Mouse (Mus musculus): ENCODE results near the gene Scaf4. TPM values are rescaled to one million over a fixed set of nuclear protein-coding genes. Genes with fewer than 3 reads are reported as not detected.
"Not testable (repeated sequence)": the region's sequence is repeated elsewhere in the genome, so short reads cannot be mapped to it uniquely, and the experiment has no call there.

Scaf4 gene
- polyA plus RNA-seq, 1 experiment from 2014 or later = 22.4 TPM

DNA sequence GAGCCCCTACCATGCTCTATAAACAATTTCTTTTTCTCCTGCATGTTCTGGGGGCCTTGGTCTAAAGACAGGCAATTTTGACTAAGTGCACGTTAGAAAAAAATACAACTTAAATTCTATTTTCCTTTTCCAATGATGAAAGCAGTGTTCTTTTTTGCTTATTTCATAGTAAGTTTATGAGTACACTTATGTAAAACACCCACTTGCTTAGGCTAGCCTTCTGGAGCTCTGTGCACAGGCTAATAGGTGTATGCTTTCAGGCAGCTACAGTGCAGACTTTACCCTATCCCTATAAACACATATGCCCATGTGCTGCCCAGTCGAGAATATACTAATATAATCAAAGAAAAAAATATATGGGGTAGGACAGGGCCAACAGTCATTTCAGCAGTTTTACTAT lies 31.8 kb downstream of the Scaf4 start:
- no peaks in the 10 kb centered on the region for H3K9me3 ChIP-seq (ENCODE audit: control insufficient read depth, low read length)
- no peaks in the 10 kb centered on the region for H3K27me3 ChIP-seq (ENCODE audit: control insufficient read depth, insufficient read depth, low read depth, low read length)
- no peak for ATAC-seq (ENCODE audit: low read depth)
- peaks cover 41% of the 10 kb centered on the region for H3K36me3 ChIP-seq (ENCODE audit: control insufficient read depth, insufficient read depth, low read length)
- no peak overlapping the region for H3K4me2 ChIP-seq (ENCODE audit: low read depth, low read length)
- H3K9ac ChIP-seq (ENCODE audit: low read length) = no peak overlapping the region
- 83% methylated on average over 2 of the region's 2 CpGs for WGBS
- H3K27ac ChIP-seq (ENCODE audit: low read length) = no peak overlapping the region
- no peaks in the 10 kb centered on the region for H3K4me1 ChIP-seq (replicated peaks; ENCODE audit: control insufficient read depth, insufficient read depth, low read length)
- H3K4me3 ChIP-seq (ENCODE audit: low read length) = no peak overlapping the region

- not testable (repeated sequence) for H3K4me2 ChIP-seq (ENCODE audit: low read depth, low read length); H3K27me3 ChIP-seq (ENCODE audit: control insufficient read depth, insufficient read depth, low read depth, low read length); ATAC-seq (ENCODE audit: low read depth); H3K4me1 ChIP-seq (replicated peaks; ENCODE audit: control insufficient read depth, insufficient read depth, low read length); H3K9ac ChIP-seq (ENCODE audit: low read length); H3K9me3 ChIP-seq (ENCODE audit: control insufficient read depth, low read length); H3K4me3 ChIP-seq (ENCODE audit: low read length); H3K27ac ChIP-seq (ENCODE audit: low read length)
- WGBS = 83% methylated on average over 3 of the region's 3 CpGs
- H3K36me3 ChIP-seq (ENCODE audit: control insufficient read depth, insufficient read depth, low read length) = peaks cover 43% of the 10 kb centered on the region
These were observed 33.0 kb downstream of the Scaf4 start for GRCm38 (mm10) chr16:90251256-90251655.

- H3K4me2 ChIP-seq (ENCODE audit: low read depth, low read length) = no peak overlapping the region
- no peak overlapping the region for H3K4me3 ChIP-seq (ENCODE audit: low read length)
- ATAC-seq (ENCODE audit: low read depth) = no peak
- H3K9me3 ChIP-seq (ENCODE audit: control insufficient read depth, low read length) = no peaks in the 10 kb centered on the region
- no peaks in the 10 kb centered on the region for H3K27me3 ChIP-seq (ENCODE audit: control insufficient read depth, insufficient read depth, low read depth, low read length)
- H3K27ac ChIP-seq (ENCODE audit: low read length) = no peak overlapping the region
- H3K9ac ChIP-seq (ENCODE audit: low read length) = no peak overlapping the region
- H3K36me3 ChIP-seq (ENCODE audit: control insufficient read depth, insufficient read depth, low read length) = peaks cover 51% of the 10 kb centered on the region
- WGBS = 95% methylated on average over 7 of the region's 7 CpGs
- no peaks in the 10 kb centered on the region for H3K4me1 ChIP-seq (replicated peaks; ENCODE audit: control insufficient read depth, insufficient read depth, low read length)
These were observed 34.2 kb downstream of the Scaf4 start for GRCm38 (mm10) chr16:90250099-90250498.

- H3K27me3 ChIP-seq (ENCODE audit: control insufficient read depth, insufficient read depth, low read depth, low read length) = no peaks in the 10 kb centered on the region
- no peak overlapping the region for H3K4me2 ChIP-seq (ENCODE audit: low read depth, low read length)
- H3K9me3 ChIP-seq (ENCODE audit: control insufficient read depth, low read length) = no peaks in the 10 kb centered on the region
- peaks cover 53% of the 10 kb centered on the region for H3K36me3 ChIP-seq (ENCODE audit: control insufficient read depth, insufficient read depth, low read length)
- no peak overlapping the region for H3K9ac ChIP-seq (ENCODE audit: low read length)
- ATAC-seq (ENCODE audit: low read depth) = no peak
- H3K27ac ChIP-seq (ENCODE audit: low read length) = no peak overlapping the region
- no peak overlapping the region for H3K4me3 ChIP-seq (ENCODE audit: low read length)
- 72% methylated on average over 17 of the region's 17 CpGs for WGBS
- no peaks in the 10 kb centered on the region for H3K4me1 ChIP-seq (replicated peaks; ENCODE audit: control insufficient read depth, insufficient read depth, low read length)
These were observed 41.6 kb downstream of the Scaf4 start for GRCm38 (mm10) chr16:90242426-90243304.

DNA sequence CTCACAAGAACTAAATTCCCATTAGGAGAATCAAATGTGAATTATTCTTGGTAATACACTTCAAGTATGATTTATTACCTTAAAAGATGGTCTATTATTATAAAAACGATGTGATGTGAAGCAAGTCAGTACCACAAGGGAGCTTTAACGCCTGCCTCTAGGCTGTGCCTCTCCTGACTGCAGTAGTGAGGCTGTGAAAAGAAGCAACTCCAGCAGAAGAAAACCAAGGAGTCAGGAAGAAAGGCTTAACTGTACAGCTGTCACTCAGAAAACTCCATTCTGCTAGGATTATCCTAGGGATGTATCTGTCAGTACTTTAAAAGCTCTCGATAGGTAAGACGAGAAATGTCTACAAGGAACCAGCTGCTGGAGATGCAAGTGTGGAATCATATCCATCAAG lies 42.4 kb downstream of the Scaf4 start:
- no peak overlapping the region for H3K27ac ChIP-seq (ENCODE audit: low read length)
- H3K4me1 ChIP-seq (replicated peaks; ENCODE audit: control insufficient read depth, insufficient read depth, low read length) = no peaks in the 10 kb centered on the region
- H3K27me3 ChIP-seq (ENCODE audit: control insufficient read depth, insufficient read depth, low read depth, low read length) = no peaks in the 10 kb centered on the region
- peaks cover 46% of the 10 kb centered on the region for H3K36me3 ChIP-seq (ENCODE audit: control insufficient read depth, insufficient read depth, low read length)
- no peaks in the 10 kb centered on the region for H3K9me3 ChIP-seq (ENCODE audit: control insufficient read depth, low read length)
- no peak overlapping the region for H3K4me3 ChIP-seq (ENCODE audit: low read length)
- no peak for ATAC-seq (ENCODE audit: low read depth)
- no peak overlapping the region for H3K9ac ChIP-seq (ENCODE audit: low read length)
- H3K4me2 ChIP-seq (ENCODE audit: low read depth, low read length) = no peak overlapping the region
- 79% methylated on average over 4 of the region's 4 CpGs for WGBS

- H3K9ac ChIP-seq (ENCODE audit: low read length) = no peak overlapping the region
- 74% methylated on average over 6 of the region's 6 CpGs for WGBS
- no peaks in the 10 kb centered on the region for H3K9me3 ChIP-seq (ENCODE audit: control insufficient read depth, low read length)
- H3K4me2 ChIP-seq (ENCODE audit: low read depth, low read length) = no peak overlapping the region
- H3K27ac ChIP-seq (ENCODE audit: low read length) = no peak overlapping the region
- no peaks in the 10 kb centered on the region for H3K27me3 ChIP-seq (ENCODE audit: control insufficient read depth, insufficient read depth, low read depth, low read length)
- H3K36me3 ChIP-seq (ENCODE audit: control insufficient read depth, insufficient read depth, low read length) = peaks cover 33% of the 10 kb centered on the region
- no peaks in the 10 kb centered on the region for H3K4me1 ChIP-seq (replicated peaks; ENCODE audit: control insufficient read depth, insufficient read depth, low read length)
- H3K4me3 ChIP-seq (ENCODE audit: low read length) = no peak overlapping the region
- no peak for ATAC-seq (ENCODE audit: low read depth)
These were observed 45.1 kb downstream of the Scaf4 start for GRCm38 (mm10) chr16:90239128-90239746.

DNA sequence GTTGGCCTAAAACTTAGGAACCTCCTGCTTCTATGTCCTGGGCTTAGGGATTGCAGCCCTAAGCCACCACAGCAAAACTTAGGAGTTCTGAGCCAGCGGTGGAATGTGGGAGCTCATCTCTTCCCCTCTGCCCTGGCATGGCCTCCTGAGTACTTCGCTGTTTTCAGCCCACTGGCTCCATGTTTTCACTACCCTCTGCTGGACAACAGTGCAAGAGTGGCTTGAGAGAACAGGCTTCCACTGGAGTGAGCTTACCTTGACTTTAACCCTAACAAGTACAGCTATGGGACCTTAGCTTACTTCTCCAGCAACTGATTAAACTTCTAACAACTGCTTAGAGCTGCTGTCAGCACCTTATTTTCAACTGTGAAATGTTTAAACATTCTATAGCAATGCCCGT lies 49.1 kb downstream of the Scaf4 start:
- Histone ChIP-seq H3K36me3 (ENCODE audit: control insufficient read depth, insufficient read depth, low read length) (peaks cover 12% of the 10 kb centered on the region), H3K4me2 (ENCODE audit: low read depth, low read length) (no peak overlapping the region), H3K4me3 (ENCODE audit: low read length) (no peak overlapping the region), H3K27ac (ENCODE audit: low read length) (no peak overlapping the region), H3K27me3 (ENCODE audit: control insufficient read depth, insufficient read depth, low read depth, low read length) (no peaks in the 10 kb centered on the region), H3K9ac (ENCODE audit: low read length) (no peak overlapping the region), H3K9me3 (ENCODE audit: control insufficient read depth, low read length) (no peaks in the 10 kb centered on the region), H3K4me1 (replicated peaks; ENCODE audit: control insufficient read depth, insufficient read depth, low read length) (no peaks in the 10 kb centered on the region)
- no peak for ATAC-seq (ENCODE audit: low read depth)
- WGBS = 73% methylated on average over 3 of the region's 3 CpGs

GRCm38 (mm10) chr16:90234617-90235016 lies 49.7 kb downstream of the Scaf4 start:
- peaks cover 8% of the 10 kb centered on the region for H3K36me3 ChIP-seq (ENCODE audit: control insufficient read depth, insufficient read depth, low read length)
- no peaks in the 10 kb centered on the region for H3K9me3 ChIP-seq (ENCODE audit: control insufficient read depth, low read length)
- H3K4me3 ChIP-seq (ENCODE audit: low read length) = no peak overlapping the region
- no peak overlapping the region for H3K27ac ChIP-seq (ENCODE audit: low read length)
- no peak overlapping the region for H3K9ac ChIP-seq (ENCODE audit: low read length)
- H3K4me2 ChIP-seq (ENCODE audit: low read depth, low read length) = no peak overlapping the region
- ATAC-seq (ENCODE audit: low read depth) = no peak
- H3K4me1 ChIP-seq (replicated peaks; ENCODE audit: control insufficient read depth, insufficient read depth, low read length) = no peaks in the 10 kb centered on the region
- H3K27me3 ChIP-seq (ENCODE audit: control insufficient read depth, insufficient read depth, low read depth, low read length) = no peaks in the 10 kb centered on the region
- WGBS = 42% methylated on average over 6 of the region's 6 CpGs

GRCm38 (mm10) chr16:90233702-90234101 lies 50.6 kb downstream of the Scaf4 start:
- Histone ChIP-seq H3K9ac (ENCODE audit: low read length) (no peak overlapping the region), H3K36me3 (ENCODE audit: control insufficient read depth, insufficient read depth, low read length) (peaks cover 8% of the 10 kb centered on the region; the same call in 1 of the 2 replicates), H3K4me1 (replicated peaks; ENCODE audit: control insufficient read depth, insufficient read depth, low read length) (no peaks in the 10 kb centered on the region), H3K9me3 (ENCODE audit: control insufficient read depth, low read length) (no peaks in the 10 kb centered on the region), H3K4me2 (ENCODE audit: low read depth, low read length) (no peak overlapping the region), H3K27me3 (ENCODE audit: control insufficient read depth, insufficient read depth, low read depth, low read length) (no peaks in the 10 kb centered on the region), H3K27ac (ENCODE audit: low read length) (no peak overlapping the region), H3K4me3 (ENCODE audit: low read length) (no peak overlapping the region)
- WGBS = 90% methylated on average over 10 of the region's 10 CpGs
- no peak for ATAC-seq (ENCODE audit: low read depth)

Data from lung, embryonic 16.5 days (tissue).